Mouse (Mus musculus): ENCODE data around the gene Reep3. TPM values are rescaled to one million over a fixed set of nuclear protein-coding genes. Genes with fewer than 3 reads are reported as not detected.

Gene Reep3
- polyA plus RNA-seq, 1 experiment = 13.0 TPM

DNA sequence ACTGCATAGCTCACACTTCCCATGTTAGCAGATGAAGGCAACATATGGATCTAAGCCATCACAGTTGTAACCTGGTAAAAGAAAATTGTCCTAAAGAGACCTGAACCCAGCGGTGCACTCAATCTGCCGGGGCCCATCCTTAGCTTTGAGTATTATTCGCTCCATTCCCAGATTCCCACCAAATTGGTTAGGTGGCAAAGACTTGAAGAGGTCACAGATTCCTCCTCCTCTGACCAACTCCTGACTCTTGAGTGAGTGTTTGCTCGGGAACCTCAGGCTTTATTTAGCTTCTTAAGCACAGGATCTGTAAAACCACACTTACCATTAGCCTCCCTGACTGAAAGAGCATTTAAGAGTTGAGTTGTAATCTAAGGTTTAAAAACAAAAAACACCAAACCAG lies 24.1 kb downstream of the Reep3 start:
- peaks cover 30% of the 10 kb centered on the region for H3K79me2 ChIP-seq (ENCODE audit: control insufficient read depth, insufficient read depth)
- H3ac ChIP-seq (ENCODE audit: control insufficient read depth, insufficient read length) = no peak overlapping the region
- TF ChIP-seq MYOD1 (IDR thresholded peaks at IDR 0.05; ENCODE audit: control insufficient read depth in 1 of 3, insufficient read length in 2 of 3, low read depth in 2 of 3) = no peak
- no peak for TF ChIP-seq MYOG (IDR thresholded peaks at IDR 0.05; ENCODE audit: control insufficient read depth in 1 of 3, insufficient read depth in 1 of 3, insufficient read length in 2 of 3, low read depth in 2 of 3)
- TF ChIP-seq POLR2AphosphoS2 (IDR thresholded peaks at IDR 0.05; ENCODE audit: insufficient read length, low read depth) = no peak
- no peak overlapping the region for H3K4me3 ChIP-seq
- no peak overlapping the region for H3K4me2 ChIP-seq (ENCODE audit: low read depth)
- H3K36me3 ChIP-seq (ENCODE audit: control insufficient read depth, insufficient read depth) = no peaks in the 10 kb centered on the region
- H3K27me3 ChIP-seq (ENCODE audit: control insufficient read depth, insufficient read depth, insufficient read length) = no peaks in the 10 kb centered on the region

DNA sequence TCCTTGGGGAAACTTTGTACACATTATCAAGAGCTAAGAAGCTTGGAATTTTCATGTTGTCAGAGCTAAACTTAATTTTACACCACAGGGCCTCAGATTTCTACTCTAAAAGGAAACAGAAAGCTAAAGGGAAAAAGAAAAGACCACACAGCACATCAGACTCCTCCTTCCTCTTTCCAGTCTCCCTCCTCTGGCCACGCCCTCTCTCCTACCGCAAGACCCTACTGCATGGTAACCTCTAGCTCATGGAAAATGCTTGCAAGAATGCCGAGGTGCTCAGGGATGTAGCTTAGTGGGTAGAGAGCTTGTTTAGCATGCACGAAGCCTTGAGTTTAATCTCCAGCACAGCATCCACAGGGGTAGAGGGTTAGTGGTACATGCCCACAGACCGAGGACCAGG lies 24.9 kb downstream of the Reep3 start:
- H3K36me3 ChIP-seq (ENCODE audit: control insufficient read depth, insufficient read depth) = no peaks in the 10 kb centered on the region
- no peak overlapping the region for H3K4me3 ChIP-seq
- H3K4me2 ChIP-seq (ENCODE audit: low read depth) = no peak overlapping the region
- H3ac ChIP-seq (ENCODE audit: control insufficient read depth, insufficient read length) = no peak overlapping the region
- no peak for TF ChIP-seq SRF (IDR thresholded peaks at IDR 0.05; ENCODE audit: control insufficient read depth, insufficient read length, low read depth)
- TF ChIP-seq TCF3 (IDR thresholded peaks at IDR 0.05; ENCODE audit: insufficient read length, low read depth) = no peak
- TF ChIP-seq E2F4 (IDR thresholded peaks at IDR 0.05; ENCODE audit: insufficient read depth) = no peak
- TF ChIP-seq POLR2AphosphoS2 (IDR thresholded peaks at IDR 0.05; ENCODE audit: insufficient read length, low read depth) = no peak
- no peak for TF ChIP-seq CEBPB (IDR thresholded peaks at IDR 0.05; ENCODE audit: insufficient read depth, poor library complexity, severe bottlenecking)
- no peak for TF ChIP-seq TCF12 (IDR thresholded peaks at IDR 0.05; ENCODE audit: insufficient read depth, poor library complexity, severe bottlenecking)
- TF ChIP-seq POLR2A (IDR thresholded peaks at IDR 0.05; ENCODE audit: insufficient read length, low read depth) = no peak
- no peak for TF ChIP-seq MAX (IDR thresholded peaks at IDR 0.05; ENCODE audit: low read depth)
- no peak for TF ChIP-seq MYOD1 (IDR thresholded peaks at IDR 0.05; ENCODE audit: control insufficient read depth in 1 of 3, insufficient read length in 2 of 3, low read depth in 2 of 3)
- no peak for TF ChIP-seq USF1 (IDR thresholded peaks at IDR 0.05; ENCODE audit: low read depth)
- TF ChIP-seq MYOG (IDR thresholded peaks at IDR 0.05; ENCODE audit: control insufficient read depth in 1 of 3, insufficient read depth in 1 of 3, insufficient read length in 2 of 3, low read depth in 2 of 3) = no peak
- no peak for TF ChIP-seq REST (IDR thresholded peaks at IDR 0.05; ENCODE audit: insufficient read depth, insufficient read length)
- H3K27me3 ChIP-seq (ENCODE audit: control insufficient read depth, insufficient read depth, insufficient read length) = no peaks in the 10 kb centered on the region
- peaks cover 30% of the 10 kb centered on the region for H3K79me2 ChIP-seq (ENCODE audit: control insufficient read depth, insufficient read depth)

DNA sequence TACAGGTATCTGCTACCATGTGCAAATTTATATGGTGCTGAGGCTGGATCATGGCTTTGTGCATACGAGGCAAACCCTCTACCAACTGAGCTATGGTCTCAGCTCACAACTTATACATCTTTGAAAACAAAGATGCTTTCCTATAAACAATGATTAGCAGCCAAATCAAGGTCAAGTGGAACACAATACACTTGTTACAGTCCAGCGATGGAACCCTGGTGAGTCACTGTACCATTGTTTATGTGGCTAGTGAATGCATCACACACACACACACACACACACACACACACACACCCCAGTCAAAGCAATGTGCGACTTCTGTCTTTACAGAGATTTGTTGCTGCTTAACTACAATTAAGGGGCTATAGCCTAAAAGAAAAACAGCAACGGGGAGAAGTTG lies 25.4 kb downstream of the Reep3 start:
- no peaks in the 10 kb centered on the region for H3K27me3 ChIP-seq (ENCODE audit: control insufficient read depth, insufficient read depth, insufficient read length)
- peaks cover 30% of the 10 kb centered on the region for H3K79me2 ChIP-seq (ENCODE audit: control insufficient read depth, insufficient read depth)
- no peak overlapping the region for H3K4me2 ChIP-seq (ENCODE audit: low read depth)
- no peak overlapping the region for H3K4me3 ChIP-seq
- H3K36me3 ChIP-seq (ENCODE audit: control insufficient read depth, insufficient read depth) = no peaks in the 10 kb centered on the region
- TF ChIP-seq E2F4 (IDR thresholded peaks at IDR 0.05; ENCODE audit: insufficient read depth) = no peak
- no peak for TF ChIP-seq CEBPB (IDR thresholded peaks at IDR 0.05; ENCODE audit: insufficient read depth, poor library complexity, severe bottlenecking)
- no peak for TF ChIP-seq REST (IDR thresholded peaks at IDR 0.05; ENCODE audit: insufficient read depth, insufficient read length)
- no peak for TF ChIP-seq MAX (IDR thresholded peaks at IDR 0.05; ENCODE audit: low read depth)
- no peak for TF ChIP-seq SRF (IDR thresholded peaks at IDR 0.05; ENCODE audit: control insufficient read depth, insufficient read length, low read depth)
- TF ChIP-seq POLR2A (IDR thresholded peaks at IDR 0.05; ENCODE audit: insufficient read length, low read depth) = no peak
- no peak for TF ChIP-seq MYOG (IDR thresholded peaks at IDR 0.05; ENCODE audit: control insufficient read depth in 1 of 3, insufficient read depth in 1 of 3, insufficient read length in 2 of 3, low read depth in 2 of 3)
- TF ChIP-seq TCF12 (IDR thresholded peaks at IDR 0.05; ENCODE audit: insufficient read depth, poor library complexity, severe bottlenecking) = no peak
- no peak for TF ChIP-seq POLR2AphosphoS2 (IDR thresholded peaks at IDR 0.05; ENCODE audit: insufficient read length, low read depth)
- no peak for TF ChIP-seq USF1 (IDR thresholded peaks at IDR 0.05; ENCODE audit: low read depth)
- TF ChIP-seq TCF3 (IDR thresholded peaks at IDR 0.05; ENCODE audit: insufficient read length, low read depth) = no peak
- no peak for TF ChIP-seq MYOD1 (IDR thresholded peaks at IDR 0.05; ENCODE audit: control insufficient read depth in 1 of 3, insufficient read length in 2 of 3, low read depth in 2 of 3)
- H3ac ChIP-seq (ENCODE audit: control insufficient read depth, insufficient read length) = no peak overlapping the region

DNA sequence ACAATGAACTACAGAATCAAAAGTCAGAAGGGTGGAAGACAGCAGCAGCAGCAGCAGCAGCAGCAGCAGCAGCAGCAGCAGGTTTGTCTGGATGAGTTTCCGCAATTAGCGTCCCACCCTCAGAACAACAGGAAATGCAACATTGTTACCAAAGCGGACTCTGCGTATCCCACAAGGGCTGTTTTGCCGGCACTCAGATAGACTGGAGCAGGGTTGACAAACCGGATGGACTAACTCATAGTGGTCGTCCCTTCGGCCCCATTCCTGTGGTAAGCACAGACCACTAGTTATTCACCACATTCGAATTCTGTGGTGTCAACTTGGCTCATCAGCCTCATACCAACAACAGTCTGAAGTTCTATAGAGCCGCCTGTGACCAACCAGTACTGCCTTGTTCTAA lies 27.7 kb downstream of the Reep3 start:
- H3K36me3 ChIP-seq (ENCODE audit: control insufficient read depth, insufficient read depth) = no peaks in the 10 kb centered on the region
- no peak for TF ChIP-seq MYOG (IDR thresholded peaks at IDR 0.05; ENCODE audit: control insufficient read depth in 1 of 3, insufficient read depth in 1 of 3, insufficient read length in 2 of 3, low read depth in 2 of 3)
- no peak for TF ChIP-seq CEBPB (IDR thresholded peaks at IDR 0.05; ENCODE audit: insufficient read depth, poor library complexity, severe bottlenecking)
- TF ChIP-seq SRF (IDR thresholded peaks at IDR 0.05; ENCODE audit: control insufficient read depth, insufficient read length, low read depth) = no peak
- TF ChIP-seq POLR2A (IDR thresholded peaks at IDR 0.05; ENCODE audit: insufficient read length, low read depth) = no peak
- TF ChIP-seq POLR2AphosphoS2 (IDR thresholded peaks at IDR 0.05; ENCODE audit: insufficient read length, low read depth) = no peak
- TF ChIP-seq E2F4 (IDR thresholded peaks at IDR 0.05; ENCODE audit: insufficient read depth) = no peak
- TF ChIP-seq TCF12 (IDR thresholded peaks at IDR 0.05; ENCODE audit: insufficient read depth, poor library complexity, severe bottlenecking) = no peak
- TF ChIP-seq REST (IDR thresholded peaks at IDR 0.05; ENCODE audit: insufficient read depth, insufficient read length) = no peak
- TF ChIP-seq MYOD1 (IDR thresholded peaks at IDR 0.05; ENCODE audit: control insufficient read depth in 1 of 3, insufficient read length in 2 of 3, low read depth in 2 of 3) = no peak
- TF ChIP-seq MAX (IDR thresholded peaks at IDR 0.05; ENCODE audit: low read depth) = no peak
- no peak for TF ChIP-seq TCF3 (IDR thresholded peaks at IDR 0.05; ENCODE audit: insufficient read length, low read depth)
- TF ChIP-seq USF1 (IDR thresholded peaks at IDR 0.05; ENCODE audit: low read depth) = no peak
- H3K4me3 ChIP-seq = no peak overlapping the region
- no peak overlapping the region for H3K4me2 ChIP-seq (ENCODE audit: low read depth)
- H3K27me3 ChIP-seq (ENCODE audit: control insufficient read depth, insufficient read depth, insufficient read length) = no peaks in the 10 kb centered on the region
- peaks cover 20% of the 10 kb centered on the region for H3K79me2 ChIP-seq (ENCODE audit: control insufficient read depth, insufficient read depth)
- no peak overlapping the region for H3ac ChIP-seq (ENCODE audit: control insufficient read depth, insufficient read length)

DNA sequence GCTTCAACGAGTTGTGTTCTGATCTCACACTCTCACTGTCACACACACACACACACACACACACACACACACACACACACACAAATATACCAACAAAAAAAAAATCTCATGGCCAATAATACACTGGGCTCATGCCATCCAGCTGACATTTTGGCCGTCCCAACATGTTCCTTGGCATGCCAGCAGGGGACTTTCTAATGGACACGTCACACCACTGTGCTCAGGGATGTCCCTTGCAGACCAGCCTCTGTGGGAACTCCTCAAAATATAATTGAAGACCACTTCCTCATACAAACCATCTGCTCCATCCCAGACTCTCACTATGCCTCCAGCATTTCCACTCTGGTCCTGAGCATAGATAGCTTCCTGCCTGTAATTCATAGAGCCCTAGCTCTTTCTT lies 30.3 kb downstream of the Reep3 start:
- Histone ChIP-seq H3K79me2 (ENCODE audit: control insufficient read depth, insufficient read depth) (peaks cover 8% of the 10 kb centered on the region), H3K4me2 (ENCODE audit: low read depth) (no peak overlapping the region), H3ac (ENCODE audit: control insufficient read depth, insufficient read length) (no peak overlapping the region), H3K36me3 (ENCODE audit: control insufficient read depth, insufficient read depth) (no peaks in the 10 kb centered on the region), H3K4me3 (no peak overlapping the region), H3K27me3 (ENCODE audit: control insufficient read depth, insufficient read depth, insufficient read length) (no peaks in the 10 kb centered on the region)
- TF ChIP-seq MYOG (IDR thresholded peaks at IDR 0.05; ENCODE audit: control insufficient read depth in 1 of 3, insufficient read depth in 1 of 3, insufficient read length in 2 of 3, low read depth in 2 of 3) (no peak), SRF (IDR thresholded peaks at IDR 0.05; ENCODE audit: control insufficient read depth, insufficient read length, low read depth) (no peak), USF1 (IDR thresholded peaks at IDR 0.05; ENCODE audit: low read depth) (no peak), MYOD1 (IDR thresholded peaks at IDR 0.05; ENCODE audit: control insufficient read depth in 1 of 3, insufficient read length in 2 of 3, low read depth in 2 of 3) (no peak), E2F4 (IDR thresholded peaks at IDR 0.05; ENCODE audit: insufficient read depth) (no peak), CEBPB (IDR thresholded peaks at IDR 0.05; ENCODE audit: insufficient read depth, poor library complexity, severe bottlenecking) (no peak), TCF12 (IDR thresholded peaks at IDR 0.05; ENCODE audit: insufficient read depth, poor library complexity, severe bottlenecking) (no peak), POLR2A (IDR thresholded peaks at IDR 0.05; ENCODE audit: insufficient read length, low read depth) (no peak), POLR2AphosphoS2 (IDR thresholded peaks at IDR 0.05; ENCODE audit: insufficient read length, low read depth) (no peak), TCF3 (IDR thresholded peaks at IDR 0.05; ENCODE audit: insufficient read length, low read depth) (no peak), REST (IDR thresholded peaks at IDR 0.05; ENCODE audit: insufficient read depth, insufficient read length) (no peak), MAX (IDR thresholded peaks at IDR 0.05; ENCODE audit: low read depth) (no peak)

Data from myocyte (in vitro differentiated cells).